Mouse (Mus musculus): ENCODE measurements around the gene Inhbc. TPM values are rescaled to one million over a fixed set of nuclear protein-coding genes. Genes with fewer than 3 reads are reported as not detected.

The Inhbc gene
- polyA plus RNA-seq (2017; shearing (Covaris generic)): not detected

DNA sequence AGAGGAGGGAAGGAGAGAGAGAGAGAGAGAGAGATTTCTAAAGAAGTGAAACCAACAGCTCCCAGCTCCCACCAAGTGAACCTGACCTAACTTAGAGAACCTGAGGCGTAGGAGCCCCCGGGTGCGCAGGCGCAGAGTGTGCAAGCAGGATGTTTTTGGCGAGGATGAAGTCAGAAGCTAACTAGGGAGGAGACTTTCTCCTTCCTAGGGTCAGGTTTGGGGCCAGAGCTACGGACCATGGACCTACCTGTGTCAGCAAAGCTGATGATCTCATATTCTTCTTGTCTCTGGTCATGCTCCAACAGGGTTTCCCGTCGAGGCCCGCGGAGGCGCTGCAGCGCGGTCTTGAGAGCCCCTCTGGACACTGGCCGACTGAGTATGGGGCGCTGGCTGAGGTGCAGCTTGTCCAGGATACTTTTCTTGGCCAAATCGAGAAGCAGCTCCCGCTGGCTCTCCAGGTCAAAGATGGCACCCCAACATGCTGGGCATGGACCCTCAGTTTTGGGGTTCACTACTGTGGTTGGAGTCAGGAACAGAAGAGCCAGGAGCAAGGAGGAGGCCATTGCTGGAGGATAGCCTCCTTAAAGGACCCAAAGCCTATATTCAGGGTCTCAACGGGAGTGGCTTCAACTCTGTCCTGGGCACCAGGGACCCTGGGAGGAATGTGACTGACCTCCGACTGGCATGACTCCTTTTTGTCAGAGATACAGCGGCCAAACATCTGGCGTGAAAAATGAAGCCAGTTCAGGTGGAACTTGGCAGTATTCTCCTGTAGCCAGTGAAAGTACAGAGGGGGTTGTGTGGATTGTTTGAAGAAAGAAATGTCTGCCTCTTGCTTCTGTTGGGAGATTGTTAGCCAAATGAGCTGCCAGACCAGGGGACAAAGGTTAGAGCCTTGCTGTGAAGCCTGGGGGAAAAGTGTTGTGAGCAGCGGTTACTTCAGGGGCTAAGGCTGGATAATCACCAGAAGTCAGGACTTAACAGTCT lies at the start of gene Inhbc:
TSS of gene Inhbc (minus strand) at position 598 of the 987 bp plus-strand sequence.
- no peak for ATAC-seq

DNA sequence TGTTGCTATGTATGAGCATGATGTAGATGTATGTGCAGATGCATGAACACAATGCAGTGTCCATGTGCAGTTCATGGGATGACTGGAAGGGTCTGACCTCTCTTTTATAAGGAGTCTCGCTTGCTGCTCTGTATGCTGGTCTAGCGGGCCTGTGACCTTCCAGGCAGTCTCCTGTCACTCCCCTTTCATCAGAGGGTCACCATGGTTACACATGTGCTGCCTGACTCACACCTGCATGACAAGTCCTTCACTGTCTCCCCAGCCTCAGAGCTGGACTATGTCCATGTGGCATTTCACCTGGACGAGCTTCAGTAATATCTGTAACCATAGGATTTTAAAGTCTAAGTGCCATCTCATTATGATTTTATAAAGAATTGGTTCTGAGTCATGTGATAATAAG lies 43.9 kb upstream of the Inhbc start:
- ATAC-seq: no peak

- no peak for ATAC-seq
These were observed 43.4 kb upstream of the Inhbc start for GRCm38 (mm10) chr10:127413585-127413984.

GRCm38 (mm10) chr10:127412776-127413175 lies 42.5 kb upstream of the Inhbc start:
- ATAC-seq: no peak

DNA sequence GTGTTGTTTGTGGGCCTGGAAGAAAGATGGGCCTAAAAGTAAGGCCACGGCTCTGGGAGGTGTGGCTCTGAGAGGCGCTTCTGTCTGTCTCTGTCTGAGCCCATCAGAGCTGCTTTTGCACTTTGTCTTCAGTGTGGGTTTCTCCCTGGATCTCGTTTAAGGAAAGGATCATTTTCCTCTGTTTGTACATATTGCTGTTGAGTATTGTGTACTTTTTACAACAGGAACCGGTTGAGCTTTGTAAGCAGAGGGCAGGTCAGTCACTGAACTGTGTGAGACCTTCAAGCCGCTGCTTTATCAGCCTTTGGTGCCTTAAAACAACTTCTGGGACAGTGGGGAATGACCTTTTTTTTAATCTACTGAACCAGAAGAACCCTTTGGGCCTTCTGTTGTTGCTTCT lies 41.9 kb upstream of the Inhbc start:
- ATAC-seq: no peak

GRCm38 (mm10) chr10:127407391-127407790 lies 37.2 kb upstream of the Inhbc start:
- no peak for ATAC-seq

DNA sequence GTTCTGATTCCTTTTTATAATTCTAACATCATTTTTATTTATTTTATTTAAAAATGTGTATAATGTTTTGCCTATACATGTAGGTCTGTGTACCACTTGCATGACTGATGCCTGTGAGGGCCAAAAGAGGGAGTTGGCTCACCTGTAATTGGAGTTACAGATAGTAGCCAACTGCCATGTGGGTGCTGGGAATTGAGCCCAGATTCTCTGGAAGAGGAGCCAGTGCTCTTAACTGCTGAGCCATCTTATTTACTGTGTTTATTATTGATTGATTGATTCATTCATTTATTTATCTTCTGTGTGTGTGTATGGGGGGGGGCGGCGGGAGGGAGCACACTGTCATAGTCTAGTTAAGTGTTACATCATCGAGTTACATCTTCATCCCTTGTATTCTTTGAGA lies 34.5 kb upstream of the Inhbc start:
- no peak for ATAC-seq

DNA sequence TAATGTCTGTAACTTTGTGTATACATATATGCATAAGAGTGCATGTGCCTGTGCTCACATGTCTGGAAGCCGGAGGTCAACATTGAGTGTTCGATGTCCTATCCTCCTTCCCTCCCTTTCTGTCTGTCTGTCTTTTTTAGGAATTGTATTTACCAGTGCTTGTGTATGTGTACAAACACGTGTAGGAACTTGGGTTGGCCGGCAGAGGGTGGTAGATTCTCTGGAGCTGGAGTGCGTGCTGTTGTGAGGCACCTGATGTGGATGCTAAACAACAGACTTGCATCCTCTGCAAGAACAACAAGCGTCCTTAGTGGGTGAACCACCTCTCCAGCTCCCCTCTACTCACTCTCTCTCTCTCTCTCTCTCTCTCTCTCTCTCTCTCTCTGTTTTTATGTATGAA lies 21.5 kb upstream of the Inhbc start:
- ATAC-seq: no peak

DNA sequence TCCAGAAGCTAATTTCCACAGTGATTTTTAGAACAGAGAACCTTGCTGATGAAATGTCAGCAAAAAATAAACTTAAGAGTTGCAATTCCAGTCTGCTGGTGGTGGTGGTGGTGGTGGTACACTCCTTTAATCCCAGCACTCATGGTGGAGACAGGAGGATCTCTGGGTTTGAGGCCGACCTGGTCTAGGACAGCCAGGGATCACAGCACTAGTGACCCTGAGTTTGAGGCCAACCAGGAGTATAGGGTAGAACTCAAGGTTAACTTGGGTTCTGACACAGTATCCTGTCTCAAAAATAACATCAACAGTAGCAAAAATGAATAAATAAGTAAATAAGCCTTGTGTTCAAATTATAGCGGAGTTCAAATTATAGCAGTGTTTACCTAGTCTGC lies 11.5 kb upstream of the Inhbc start:
- ATAC-seq: no peak

- no peak for ATAC-seq
These were observed 10.8 kb upstream of the Inhbc start for GRCm38 (mm10) chr10:127380767-127381742.

GRCm38 (mm10) chr10:127380251-127380691 lies 10.0 kb upstream of the Inhbc start, which contains the start of gene R3hdm2:
R3hdm2 (plus strand) TSS chr10:127380327.
- ATAC-seq: peak; percentile 97

DNA sequence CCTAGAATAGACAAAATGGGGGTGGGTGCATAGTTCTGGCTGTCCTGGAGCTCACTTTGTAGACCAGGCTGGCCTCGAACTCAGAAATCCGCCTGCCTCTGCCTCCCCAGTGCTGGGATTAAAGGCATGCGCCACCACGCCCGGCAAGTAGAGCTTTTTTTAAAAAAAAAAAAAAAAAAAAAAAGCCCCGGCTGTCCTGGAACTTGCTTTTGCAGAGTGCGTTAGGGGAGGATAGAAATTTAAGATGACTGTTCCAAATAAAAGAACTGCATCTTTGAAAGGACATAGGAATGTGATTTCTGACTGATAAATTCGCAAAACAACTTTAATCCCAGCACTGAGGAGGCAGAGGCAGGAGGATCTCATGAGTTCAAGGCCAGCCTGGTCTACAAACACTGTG lies 9.4 kb upstream of the Inhbc start:
- ATAC-seq: no peak

- no peak for ATAC-seq
These were observed 7.5 kb upstream of the Inhbc start for GRCm38 (mm10) chr10:127377700-127378099.

DNA sequence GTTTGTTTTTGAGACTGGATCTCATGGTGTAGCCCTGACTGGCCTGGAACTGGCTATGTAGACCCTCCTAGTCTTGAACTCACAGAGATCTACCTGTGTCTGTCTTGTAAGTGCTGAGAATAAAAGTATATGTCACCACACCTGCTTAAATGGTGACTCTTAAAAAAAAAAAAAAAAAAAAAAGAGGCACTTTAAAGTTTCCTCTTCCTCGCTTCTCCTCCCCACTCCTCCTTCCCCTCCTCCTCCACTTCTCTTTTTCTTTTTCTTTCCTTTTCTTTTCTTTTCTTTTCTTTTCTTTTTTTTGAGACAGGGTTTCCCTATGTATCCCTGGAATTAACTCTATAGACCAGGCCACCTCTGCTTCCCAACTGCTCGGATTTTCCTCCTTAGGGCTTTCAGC lies 792 bp upstream of the Inhbc start:
- ATAC-seq: no peak

- no peak for ATAC-seq
These were observed 2.0 kb downstream of the Inhbc start for GRCm38 (mm10) chr10:127368273-127368672.

DNA sequence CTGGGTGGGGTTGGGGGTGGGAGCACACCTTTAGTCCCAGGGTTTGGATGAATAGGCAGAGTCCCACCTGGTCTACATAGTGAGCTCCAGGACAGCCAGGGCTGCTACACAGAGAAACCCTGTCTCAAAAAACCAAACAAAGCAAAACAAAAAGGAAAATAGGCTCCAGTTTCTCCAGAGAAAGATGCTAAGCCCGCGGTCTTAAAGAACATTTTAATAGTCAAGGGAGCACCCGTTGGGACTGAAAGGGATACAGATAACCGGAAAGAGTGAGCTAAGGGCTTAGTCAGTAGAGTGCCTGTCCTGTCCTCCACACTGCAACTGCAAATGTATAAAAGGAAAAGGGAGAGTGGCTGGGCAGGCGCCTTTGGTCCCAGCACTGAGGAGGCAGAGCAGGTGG lies 3.1 kb downstream of the Inhbc start:
- ATAC-seq: no peak

DNA sequence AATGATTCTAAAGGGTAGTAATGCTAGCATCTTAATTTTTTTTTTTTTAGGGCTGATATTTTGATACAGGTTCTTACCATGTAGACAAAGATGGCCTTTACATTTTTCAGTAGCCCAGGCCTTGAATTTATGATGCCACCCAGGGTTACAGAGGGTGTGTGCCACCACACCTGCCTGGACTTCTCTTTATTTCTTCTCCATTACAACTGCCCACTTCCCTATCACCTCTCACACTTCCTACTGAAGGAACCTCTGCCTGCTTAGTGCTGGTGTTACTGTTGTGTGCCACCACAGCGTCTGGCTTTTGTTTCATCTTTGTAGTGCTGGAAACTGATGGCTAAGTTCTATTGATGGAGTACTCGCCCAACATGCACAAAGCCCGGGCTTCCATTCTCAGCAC lies 9.5 kb downstream of the Inhbc start:
- no peak for ATAC-seq

GRCm38 (mm10) chr10:127355336-127355735 lies 14.9 kb downstream of the Inhbc start:
- ATAC-seq: no peak

- ATAC-seq: no peak
These were observed 16.0 kb downstream of the Inhbc start, which contains the start of gene Inhbe for GRCm38 (mm10) chr10:127353909-127354895. Inhbe (minus strand) TSS chr10:127354411.

- ATAC-seq: no peak
These were observed 17.5 kb downstream of the Inhbc start for GRCm38 (mm10) chr10:127352766-127353165.

DNA sequence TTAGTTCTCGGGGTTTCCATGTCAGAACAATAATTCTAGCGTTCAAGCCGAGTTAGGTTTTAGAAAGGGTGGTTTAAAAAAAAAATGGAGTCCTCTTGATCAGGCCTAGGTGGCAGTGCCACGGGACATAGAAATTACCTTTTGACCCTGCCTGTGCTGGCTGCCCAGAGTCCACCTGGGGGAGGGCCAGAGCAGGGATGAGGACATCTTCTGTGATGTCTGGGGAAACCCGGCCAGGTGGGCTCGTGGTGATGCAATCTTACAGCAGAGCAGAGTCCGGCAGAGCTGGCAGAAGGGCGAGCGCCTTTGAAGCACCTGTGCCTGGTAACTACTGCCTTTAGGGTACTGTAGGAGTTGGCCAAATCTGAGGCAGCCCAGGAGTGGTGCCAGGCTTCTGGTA lies 18.0 kb downstream of the Inhbc start:
- no peak for ATAC-seq

DNA sequence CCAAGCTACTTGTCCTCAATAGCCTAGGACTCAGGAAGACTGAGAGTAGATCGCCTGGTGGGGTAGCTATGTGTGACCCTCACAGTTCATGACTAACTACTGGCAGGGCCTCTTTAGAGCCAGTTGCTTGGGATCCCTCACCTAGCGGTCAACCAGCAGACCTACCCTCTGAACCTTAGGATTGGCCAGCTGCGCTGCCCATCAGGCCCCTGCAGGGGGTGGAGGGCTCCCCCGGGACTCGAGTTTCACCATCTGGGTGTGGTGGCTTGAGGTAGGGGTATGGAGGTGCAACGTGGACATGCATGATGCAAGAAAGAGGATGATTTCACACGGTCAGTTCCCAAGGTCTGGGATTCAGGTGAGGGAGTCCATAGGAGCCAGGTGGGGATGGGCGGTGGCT lies 18.5 kb downstream of the Inhbc start:
- no peak for ATAC-seq
